Mouse (Mus musculus) kidney, postnatal 36 days (tissue): ENCODE results near the gene Cklf.
"Not testable (repeated sequence)": the region's sequence is repeated elsewhere in the genome, so short reads cannot be mapped to it uniquely, and the experiment has no call there.

ENCODE experiments used
- DNase-seq, 2 experiments: peaks; one replicate each; pipeline ENCODE4 v3.0.0; 2021 to 2022; ENCODE audit warnings: mixed read lengths in 2 of 2

The Cklf gene

DNA sequence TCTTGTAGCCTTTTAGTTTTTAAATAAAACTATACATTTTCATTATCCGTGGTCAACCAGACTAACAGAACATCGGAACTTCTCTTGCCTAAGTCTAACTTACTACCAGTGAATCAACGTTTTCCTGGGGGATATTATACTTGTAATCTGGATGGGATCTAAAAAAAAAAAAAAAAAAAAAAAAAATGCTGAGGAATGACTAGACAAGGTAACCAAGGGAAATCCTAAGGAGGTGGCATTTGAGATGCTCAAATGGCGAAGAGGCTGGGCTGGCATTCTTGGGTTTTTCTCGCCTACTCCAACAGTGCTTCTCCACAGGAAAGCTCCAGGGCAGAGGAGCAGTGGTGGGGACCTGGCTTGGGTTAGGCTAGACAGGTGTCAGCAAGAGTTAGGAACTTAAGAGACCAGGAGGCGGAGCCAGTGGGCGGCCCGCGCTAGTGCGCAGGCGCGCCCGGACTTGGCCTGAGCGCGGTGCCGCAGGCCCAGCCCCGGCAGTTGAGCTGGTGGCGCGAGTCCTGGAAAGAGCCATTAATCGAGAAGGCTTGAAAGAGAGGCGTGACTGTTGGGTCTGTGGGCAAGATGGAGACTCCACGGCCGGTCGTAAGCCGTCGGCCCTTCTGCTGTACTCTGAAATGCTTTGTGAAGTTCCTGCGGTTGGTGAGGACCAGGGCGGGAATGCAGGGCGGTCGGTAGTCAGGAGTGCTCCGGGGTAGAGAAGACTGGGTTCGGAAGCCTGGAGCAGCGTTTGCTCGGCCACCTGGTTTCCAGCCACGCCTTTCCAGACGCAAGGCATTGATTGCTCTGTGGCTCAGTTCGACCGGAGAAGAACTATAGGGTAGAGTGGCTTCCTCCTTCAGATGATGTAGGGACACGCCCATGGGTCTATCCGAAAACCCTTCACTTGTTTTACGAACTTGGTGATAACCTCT, at the start of gene Cklf:
Gene Cklf, plus strand, starts transcription at position 423 of the 929 bp plus-strand sequence.
- DNase-seq = peak; percentile 92 to 95

DNA sequence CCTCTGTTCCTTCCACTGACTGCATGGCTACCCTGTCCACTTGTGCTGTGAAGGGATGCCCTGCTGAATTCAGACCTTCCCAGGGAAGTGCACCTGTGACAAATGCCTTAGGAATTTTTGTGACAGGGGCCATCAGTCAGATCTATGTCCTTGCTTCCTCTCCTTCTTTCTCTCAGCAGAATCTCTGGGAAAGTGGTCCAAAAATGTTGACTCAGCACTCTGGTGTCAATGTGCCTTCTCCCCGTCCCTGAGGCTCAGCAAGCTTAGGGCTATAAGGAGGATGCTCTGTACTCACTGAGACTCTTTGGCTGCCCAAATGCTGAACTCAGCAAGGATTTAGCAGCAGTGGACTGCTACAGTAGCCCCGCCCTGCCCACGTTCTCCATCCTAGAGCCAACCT, 49.0 kb upstream of the Cklf start:
- no peak for DNase-seq

DNA sequence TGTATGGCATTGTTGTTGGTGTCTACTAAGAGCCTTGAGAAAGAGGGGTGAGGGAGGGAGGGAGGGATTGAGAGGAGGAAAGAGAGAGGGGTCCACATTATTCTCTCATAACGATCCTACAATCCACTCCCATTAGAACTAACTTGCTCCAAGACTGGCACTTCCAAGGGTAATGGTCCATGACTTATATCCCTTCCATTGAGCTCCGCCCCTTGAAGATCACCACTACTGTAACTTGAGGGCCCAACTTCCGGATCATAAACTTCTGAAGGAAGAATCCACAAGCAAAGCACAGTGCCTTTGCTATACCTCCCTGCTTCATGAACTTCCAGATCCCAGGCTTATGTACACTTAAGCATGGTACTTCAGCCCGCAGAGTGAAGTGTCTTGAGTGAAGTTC, 48.3 kb upstream of the Cklf start:
- no peak for DNase-seq

DNA sequence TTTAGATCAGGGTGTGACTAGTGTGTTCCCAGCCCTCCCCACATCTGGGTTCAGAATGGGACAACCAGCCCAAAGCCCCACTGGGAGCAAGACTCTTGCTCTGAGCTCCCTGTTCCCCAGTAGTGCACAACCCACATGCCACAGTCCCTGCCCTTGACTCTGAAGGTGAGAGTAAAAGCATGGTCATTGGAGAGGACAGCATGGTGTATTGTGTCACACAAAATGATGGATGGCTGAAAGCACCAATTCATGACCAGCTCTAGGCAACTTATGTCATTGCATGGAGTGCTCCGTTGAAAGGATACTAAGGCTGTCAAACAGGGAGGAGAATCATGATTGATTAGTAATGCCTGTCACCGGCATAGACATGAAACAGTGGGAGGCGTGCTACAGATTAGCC, 45.4 kb upstream of the Cklf start:
- DNase-seq = no peak

DNA sequence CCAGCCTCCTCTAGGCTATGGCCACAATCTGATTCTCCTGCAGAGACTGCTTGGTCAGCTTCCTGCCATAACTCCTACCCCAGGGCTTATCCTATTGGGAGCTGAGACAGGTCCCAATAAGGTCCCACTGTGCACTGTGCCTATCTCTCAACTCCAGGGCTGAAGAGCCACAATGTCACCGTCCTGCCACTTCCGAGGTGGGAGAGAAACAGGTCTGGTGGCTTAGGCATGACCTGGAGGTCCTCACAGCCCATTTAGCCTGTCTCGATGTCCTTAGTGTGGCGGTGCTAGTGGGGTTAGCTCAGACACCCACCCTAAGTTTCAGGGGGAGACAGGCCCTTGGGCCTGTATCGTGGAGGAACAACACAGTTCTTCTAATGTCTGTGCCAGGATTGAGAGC, 33.1 kb upstream of the Cklf start:
- no peak for DNase-seq

DNA sequence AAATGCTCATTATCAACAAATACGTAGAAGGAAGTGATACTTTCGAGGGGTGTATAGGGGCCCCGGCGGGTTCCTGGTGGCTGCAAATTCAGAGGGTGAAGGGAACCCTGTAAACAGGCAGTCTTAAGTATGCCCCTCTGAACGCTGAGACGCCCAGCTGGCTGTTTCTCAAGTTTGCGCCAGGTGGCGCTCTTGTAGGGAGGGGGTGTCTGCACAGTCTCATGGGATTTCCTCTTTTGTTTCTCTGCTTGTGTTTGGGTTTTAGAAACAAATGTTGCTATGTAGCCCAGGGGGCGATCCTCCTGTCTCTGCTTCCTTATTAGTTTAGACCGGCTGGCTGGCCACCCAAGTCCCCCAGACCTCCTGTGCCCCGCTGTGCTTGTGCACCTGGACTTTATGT, 31.6 kb upstream of the Cklf start:
- DNase-seq = peak in 1 of 2 experiments; percentile 61

DNA sequence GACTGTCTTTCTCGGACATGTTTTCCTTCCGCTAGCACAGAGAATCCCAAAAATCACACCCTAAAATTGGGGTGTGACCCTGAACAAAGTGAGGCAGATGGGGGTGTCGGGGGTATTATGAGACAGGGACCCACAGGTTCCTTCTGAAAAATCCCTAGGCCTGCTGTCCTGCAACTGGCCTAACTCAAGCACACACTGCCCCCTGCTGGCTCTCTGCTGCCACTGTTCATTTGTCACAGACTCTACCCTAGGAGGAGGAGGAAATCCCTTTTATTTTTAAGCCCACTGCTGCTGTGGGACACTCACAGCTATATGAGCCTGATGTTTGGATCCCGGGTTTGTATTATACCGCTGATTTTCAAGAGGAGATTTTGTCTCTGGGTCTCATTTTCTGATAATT, 30.9 kb upstream of the Cklf start:
- peak; percentile 62 to 88 for DNase-seq

DNA sequence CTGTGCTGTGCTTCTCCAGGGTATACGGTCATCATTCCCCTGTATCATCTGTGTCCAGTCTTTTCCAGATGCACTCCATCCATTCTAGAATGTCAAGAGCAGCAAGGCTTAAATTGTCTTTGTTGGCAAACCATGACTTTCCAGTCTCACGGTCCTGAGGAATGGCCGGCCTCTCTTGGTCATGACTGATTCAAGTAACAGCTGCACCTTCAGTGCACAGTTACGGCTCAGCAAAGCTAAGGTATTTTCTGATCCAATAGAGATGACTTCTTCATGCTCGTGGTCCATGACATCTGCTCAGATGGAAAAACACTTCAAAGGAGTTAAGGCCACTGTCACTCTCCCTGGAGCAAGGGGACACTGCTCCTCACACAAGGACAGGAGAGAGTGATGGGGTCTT, 23.6 kb upstream of the Cklf start:
- no peak for DNase-seq

DNA sequence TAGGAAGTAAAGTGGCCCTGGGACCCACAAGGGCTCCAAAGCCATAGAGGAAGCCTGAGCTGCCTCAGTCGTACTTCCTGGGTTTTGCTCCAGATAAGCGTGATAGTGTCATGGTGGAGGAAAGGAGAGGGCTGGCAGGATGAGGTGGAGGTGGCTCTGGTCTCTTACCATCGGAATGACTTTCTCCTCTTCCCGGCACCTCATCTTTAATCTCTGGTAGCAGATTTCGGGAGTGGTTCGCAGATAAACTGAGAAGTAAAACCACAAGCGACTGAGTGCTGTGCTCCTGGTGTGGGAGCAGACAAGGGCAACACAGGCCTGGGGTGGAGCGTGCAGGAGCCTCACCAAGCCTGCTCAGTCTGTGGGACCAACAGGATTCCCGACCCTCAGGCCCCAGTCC, 20.3 kb upstream of the Cklf start:
- DNase-seq = no peak

DNA sequence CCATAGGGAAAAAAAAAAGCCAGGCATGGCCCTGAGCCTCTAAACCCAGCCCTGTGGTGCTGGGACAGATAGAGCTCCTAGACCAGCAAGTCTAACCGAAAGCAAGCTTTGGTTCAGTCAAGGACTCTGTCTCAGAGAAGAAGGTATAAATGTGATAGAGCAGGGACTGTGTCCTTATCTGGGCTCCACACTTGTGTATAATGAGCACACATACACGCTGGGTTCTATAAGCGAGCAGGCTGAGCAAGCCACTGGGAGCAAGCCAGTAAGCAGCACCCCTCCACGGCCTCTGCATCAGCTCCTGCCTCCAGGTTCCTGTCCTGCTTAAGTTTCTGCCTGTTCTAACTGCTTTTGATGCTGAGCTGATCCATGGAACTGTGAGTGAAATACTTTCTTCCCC, 18.6 kb upstream of the Cklf start:
- DNase-seq = no peak

DNA sequence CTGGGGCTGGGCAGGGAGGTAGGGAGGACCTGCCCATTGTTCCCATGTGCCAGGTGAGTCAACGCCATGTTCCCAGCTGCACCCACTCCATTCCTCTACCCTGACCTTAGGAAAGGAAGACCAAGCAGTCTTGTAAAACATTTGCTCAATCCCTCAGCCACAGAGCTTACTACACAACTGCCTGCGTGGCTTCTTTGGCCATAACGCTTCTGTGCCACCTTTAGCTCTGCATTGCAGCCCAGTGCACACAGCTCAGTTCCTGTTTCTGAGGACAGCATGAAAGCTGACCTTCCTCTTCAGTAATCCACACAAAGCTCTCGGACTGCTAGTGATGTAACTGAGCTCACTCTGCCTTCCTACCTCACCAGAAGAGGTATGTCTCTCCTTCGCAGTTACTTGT, 17.7 kb upstream of the Cklf start:
- DNase-seq = no peak

DNA sequence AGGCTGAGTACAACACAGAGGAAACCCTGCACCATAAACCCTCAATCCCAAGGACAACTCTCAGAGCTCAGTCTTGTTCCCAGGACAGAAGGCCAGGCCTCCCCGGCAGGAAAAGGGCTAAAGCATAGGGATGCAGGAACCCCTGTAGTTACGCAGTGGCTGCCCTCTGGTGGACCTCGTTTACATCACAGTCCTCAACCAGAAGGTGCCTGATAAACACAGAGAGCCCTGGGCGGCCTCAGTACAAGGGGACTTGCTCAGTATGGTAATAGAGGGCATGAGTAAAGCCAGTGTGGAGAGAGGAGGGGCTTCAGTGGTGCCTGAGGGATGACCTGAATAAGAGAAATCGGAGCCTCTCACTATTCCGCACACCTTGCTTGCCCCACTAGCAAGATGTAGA, 16.1 kb upstream of the Cklf start:
- no peak for DNase-seq

DNA sequence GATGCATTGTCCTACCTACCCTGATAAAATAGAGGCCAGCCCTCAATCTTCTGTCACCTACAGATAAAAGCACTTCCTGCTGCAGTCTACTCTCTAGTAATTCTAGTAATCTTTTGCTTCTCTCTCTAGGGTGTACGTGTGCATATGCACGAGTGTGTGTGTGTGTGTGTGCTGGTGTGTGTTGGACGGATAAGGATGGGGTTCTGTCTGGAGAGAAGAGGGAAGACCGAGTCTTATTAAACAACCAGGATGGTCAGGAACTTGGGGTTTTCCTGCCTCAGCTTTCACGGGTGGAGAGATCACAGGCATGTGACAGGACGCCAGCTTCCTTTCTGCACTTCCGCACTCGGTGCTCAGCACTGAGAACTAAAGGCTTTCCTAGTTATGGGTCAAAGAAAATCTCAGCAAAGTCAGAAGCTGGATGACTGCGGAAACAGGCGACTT, 11.2 kb upstream of the Cklf start:
- peak in 1 of 2 experiments; percentile 13 for DNase-seq

DNA sequence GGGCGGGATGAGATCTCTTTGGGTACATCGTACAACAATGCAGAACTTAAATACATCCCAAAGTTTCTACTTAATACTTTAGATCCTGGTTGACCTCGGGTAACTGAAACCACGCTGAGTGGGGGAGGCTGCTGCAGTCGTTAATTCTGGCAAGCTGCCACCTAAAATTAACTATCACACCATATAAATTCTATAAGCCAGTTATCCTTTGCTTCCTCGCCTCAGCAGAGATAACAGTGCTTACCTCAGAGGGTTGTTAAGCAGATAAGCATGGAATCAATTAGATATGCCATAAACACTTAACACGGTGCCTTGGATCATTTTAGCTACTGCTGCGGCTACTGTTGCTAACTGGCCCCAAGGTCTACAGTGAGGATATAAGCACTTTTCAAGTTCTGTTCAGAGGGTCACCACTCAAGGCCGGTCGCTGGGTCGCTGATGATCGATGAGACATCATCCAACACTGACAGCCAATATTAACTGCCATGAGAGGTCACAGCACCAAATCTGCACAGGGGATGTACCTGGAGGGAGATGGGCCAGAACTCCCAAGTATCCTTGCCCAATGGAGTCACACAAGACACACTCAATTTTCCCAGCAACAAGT, 8.5 kb upstream of the Cklf start:
- DNase-seq = no peak

DNA sequence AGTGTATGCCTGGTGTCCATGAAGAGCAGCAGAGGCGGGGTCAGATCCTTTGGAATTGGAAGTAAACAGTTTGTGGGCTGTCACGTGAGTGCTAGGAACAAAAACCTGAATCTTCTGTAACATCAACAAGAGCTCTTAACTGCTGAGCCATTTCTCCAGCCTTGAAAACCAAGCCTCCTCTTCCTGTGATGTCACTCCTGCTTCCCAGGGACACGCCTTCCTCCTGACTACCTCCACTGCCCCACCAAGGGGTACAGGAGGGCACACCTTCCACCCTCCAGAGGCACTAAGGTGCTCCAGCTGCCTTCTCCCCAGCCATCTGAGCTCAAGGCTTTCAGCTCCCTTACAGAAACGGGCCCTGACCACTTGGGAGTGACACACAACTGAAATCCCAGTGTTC, 4.0 kb upstream of the Cklf start:
- no peak for DNase-seq

DNA sequence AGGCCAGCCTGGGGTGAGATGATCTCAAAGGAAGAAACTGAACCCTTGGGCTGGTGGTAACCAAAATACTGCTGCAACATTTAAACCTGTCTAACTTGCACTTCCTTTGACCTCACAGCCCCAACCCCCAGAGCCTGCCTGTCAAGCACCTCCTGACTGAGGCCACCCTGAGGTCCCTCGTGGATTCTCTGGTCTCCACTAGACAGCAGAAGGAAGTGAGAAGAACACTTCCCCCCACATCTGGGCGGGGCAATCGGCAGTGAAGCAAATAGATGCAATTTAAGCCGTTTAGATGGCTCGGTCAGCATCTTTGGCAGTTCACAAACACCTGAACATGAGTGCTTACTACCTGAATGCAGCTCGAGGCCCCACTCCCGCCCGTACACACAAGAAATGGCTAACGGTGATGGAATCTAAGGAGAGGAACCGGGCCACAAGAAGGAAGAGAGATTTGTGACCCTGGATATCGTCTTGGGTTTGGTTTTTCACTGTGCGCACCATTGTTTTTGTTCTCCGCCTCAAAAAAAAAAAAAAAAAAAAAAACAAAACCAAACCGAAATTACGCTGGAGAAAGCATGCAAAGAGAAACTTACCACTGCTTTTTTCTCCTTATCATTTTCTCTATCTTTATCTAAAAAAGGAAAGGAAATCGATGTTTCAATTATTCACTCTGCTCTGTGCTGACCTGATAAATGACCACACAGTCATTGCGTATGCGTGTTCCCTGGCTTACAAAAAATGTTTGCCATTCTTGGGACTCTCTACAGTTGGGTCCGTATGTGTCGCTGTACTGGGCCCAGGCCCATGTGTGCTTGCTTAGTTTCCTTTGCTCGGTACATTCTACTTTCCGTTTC, 3.4 kb upstream of the Cklf start:
- peak; percentile 51 to 57 for DNase-seq

DNA sequence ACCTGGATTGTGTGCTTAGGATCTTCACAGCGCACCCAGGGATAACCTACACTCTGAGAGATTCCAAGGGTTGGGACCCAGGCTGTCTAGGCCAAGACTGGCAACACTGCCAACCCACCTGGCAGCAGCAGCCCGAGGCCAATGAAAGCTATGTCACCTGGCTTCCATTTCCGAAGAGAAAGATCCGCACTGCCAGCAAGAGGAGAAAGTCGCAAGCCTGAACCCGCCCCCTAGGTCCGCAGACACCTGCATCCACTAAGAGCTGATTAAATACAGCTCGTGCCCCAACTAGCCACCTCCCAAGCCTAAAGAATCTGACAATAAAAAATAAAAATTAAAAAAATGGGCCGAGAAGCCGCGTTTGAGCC, 2.8 kb upstream of the Cklf start:
- peak; percentile 9 to 43 for DNase-seq

DNA sequence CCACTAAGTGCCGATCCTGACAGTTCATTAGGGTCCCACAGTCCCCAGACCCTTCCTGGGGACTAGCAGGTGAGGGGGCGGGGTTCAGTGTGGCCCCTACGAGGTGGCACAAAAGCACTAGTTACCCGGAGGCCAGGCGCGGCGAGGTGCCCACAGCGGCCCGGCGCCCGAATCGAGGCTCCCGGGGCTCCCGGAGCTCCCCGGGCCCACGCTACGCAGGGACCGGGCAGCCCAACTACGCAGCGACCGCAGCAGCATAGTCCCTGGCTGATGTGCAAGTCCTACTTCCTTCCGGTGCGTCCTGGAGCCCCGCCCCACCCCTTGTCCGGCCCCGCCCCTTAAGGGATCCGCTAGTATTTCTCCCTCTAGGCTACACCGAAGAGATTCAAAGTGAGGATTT, 2.4 kb upstream of the Cklf start, which contains the start of gene Tk2:
Gene Tk2, minus strand, starts transcription at position 283 of the 400 bp plus-strand sequence.
- peak; percentile 81 to 90 for DNase-seq

DNA sequence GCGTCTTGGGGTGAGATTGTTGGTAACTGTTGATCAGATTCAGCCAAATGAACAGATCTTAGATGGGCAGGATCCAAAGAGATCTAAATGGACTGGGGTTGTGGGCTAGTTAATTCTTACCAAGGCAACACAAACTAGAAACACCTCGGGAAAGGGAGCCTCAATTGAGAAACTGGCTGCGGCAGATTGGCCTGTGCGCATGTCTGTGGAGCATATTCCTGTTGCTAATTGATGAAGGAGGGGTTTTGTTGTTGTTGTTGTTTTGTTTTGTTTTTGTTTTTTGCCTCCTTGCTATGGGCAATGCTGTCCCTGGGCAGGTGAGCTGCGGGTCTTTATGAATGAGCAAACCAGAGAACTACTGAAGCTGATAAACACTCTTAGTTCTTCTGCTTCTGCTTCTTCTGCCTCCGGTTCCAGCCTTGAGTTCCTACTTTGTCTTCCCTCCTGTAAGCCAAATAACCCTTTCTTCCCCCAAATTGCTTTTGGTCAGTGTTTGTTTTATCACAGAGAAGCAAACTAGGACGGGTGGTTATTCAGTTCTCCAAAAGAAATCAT, 1.1 kb upstream of the Cklf start:
- DNase-seq = no peak

DNA sequence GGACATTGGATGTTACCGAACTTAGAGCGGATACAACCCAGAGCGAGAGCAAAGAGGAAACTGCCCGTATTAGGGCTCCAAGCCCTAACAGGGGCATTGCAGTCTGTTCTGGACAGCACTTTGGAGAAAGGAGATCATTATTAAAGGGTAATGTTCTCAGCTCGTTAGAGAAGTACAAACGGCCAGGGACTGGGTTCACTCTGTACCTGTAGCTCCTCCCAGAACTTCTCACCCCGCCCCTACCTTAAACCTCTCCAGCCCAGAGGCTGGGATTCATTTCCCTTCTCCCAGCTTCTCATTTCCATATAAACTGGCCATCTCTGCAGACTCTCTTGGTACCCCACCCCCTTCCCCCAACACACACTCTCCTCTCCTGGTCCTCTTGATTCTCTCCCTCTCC, 800 bp downstream of the Cklf start:
- DNase-seq = peak; percentile 32 to 59

DNA sequence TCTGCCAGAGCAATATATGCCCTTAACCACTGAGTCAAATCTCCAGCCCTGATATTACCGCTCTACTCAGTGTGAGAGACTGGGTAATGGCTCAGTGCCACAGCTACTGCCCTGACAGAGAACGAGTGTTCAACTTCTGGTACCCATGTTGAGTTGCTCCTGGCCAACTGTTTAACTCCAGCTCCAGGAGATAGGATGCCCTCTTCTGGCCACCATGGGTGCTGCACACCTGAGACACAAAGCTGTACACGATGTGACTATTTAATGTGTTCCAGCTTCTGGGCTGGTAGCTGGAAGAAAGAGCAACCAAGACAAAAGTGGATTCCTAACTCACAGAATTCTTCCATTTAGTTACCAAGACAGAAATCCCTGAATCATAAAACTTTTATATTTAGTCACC, 2.4 kb downstream of the Cklf start:
- peak in 1 of 2 experiments; percentile 47 for DNase-seq

DNA sequence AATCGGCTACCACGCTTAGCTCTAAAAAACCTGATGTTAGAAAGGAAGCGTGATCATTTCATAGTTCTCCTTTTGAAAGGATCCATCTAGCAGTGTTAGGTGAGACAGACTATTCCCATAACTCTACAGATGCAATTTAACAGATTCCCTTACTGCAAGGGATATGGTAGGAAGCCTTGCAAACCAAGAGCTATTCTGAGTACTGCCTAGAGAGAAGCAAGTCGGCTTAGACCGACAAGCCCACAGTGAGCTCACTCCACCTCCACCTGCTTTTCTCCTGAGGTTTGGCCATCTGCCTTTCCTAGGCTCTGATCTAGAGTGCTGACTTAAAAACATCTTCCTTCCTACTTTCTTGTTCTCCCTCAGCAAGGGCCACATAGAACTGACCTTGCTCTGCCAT, 11.1 kb downstream of the Cklf start:
- DNase-seq = not testable (repeated sequence)
